Mouse (Mus musculus) forebrain, embryonic 10.5 days (tissue): ENCODE measurements at regions not wholly inside any gene's neighbourhood (a gene's known extent, or its start where the extent isn't known, plus 50 kb on each side); places are given as distances from the start of the nearest gene placed in this dataset.
A peak's percentile ranks its signal among the peaks of the same experiment; 100 is the strongest.
"Not testable (repeated sequence)": the region's sequence is repeated elsewhere in the genome, so short reads cannot be mapped to it uniquely, and the experiment has no call there.

Experiments
- DNase-seq: peaks from one replicate; pipeline ENCODE4 v3.0.0-alpha.2; 2017; ENCODE audit warnings: low spot score; ENCODE audit errors: extremely low spot score
- H3K27ac ChIP-seq: fragments of 300-500 bp; sonication (generic); 2 replicates; pipeline ENCODE4 v1.5.1; 2016; ENCODE audit warnings: mild to moderate bottlenecking
- H3K27me3 ChIP-seq: fragments of 300-500 bp; sonication (generic); 2 replicates; pipeline ENCODE4 v1.6.1; 2016; ENCODE audit warnings: mild to moderate bottlenecking; ENCODE audit not compliant: poor library complexity, severe bottlenecking
- H3K36me3 ChIP-seq: fragments of 300-500 bp; sonication (generic); replicated peaks from 2 replicates; pipeline ENCODE4 v1.6.1; 2016; ENCODE audit warnings: mild to moderate bottlenecking, moderate library complexity
- H3K4me1 ChIP-seq: fragments of 300-500 bp; sonication (generic); 2 replicates; pipeline ENCODE4 v1.6.1; 2016
- H3K4me3 ChIP-seq: fragments of 300-500 bp; sonication (generic); 2 replicates; pipeline ENCODE4 v1.5.1; 2016; ENCODE audit warnings: mild to moderate bottlenecking, moderate library complexity
- H3K9me3 ChIP-seq: fragments of 300-500 bp; sonication (generic); 2 replicates; pipeline ENCODE4 v1.6.1; 2016; ENCODE audit warnings: mild to moderate bottlenecking, moderate library complexity
- WGBS: fragments of 180-500 bp; shearing (Covaris S2); methylation state at CpG from one replicate; pipeline ENCODE4 v1.1.7; 2016; 5-methylcytosine and 5-hydroxymethylcytosine counted together

- WGBS = 89% methylated on average over 10 of the region's 10 CpGs
- Histone ChIP-seq H3K27ac (peak overlapping the region; percentile 60), H3K27me3 (no peaks in the 10 kb centered on the region), H3K9me3 (peaks cover 9% of the 10 kb centered on the region), H3K36me3 (no peaks in the 10 kb centered on the region), H3K4me1 (peaks cover 14% of the 10 kb centered on the region), H3K4me3 (no peak overlapping the region)
- no peak for DNase-seq
These were observed 87.3 kb downstream of the Hs1bp3 start for GRCm38 (mm10) chr12:8400345-8401130.

DNA sequence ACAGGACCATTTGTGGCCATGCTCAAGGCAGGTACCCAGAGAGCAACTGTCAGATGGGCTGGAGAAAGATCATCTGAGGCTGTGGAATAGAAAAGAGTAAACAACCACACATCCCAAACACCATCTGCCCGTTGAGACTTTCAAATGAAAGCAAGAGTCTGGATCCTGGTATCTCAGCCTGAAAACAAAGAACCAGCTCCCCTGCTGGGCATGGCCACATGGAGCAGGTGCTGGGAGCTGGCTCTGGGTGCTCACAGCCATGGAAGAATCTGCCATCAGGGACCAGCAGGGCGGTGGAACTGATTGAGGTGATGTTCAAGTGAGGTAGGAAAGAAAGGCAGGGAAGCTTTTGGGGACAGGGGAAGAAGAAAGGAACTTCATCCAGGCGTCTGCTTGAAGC, 85.6 kb downstream of the Hs1bp3 start:
- Histone ChIP-seq H3K27me3 (no peaks in the 10 kb centered on the region), H3K4me1 (peaks cover 19% of the 10 kb centered on the region), H3K36me3 (no peaks in the 10 kb centered on the region), H3K9me3 (peaks cover 9% of the 10 kb centered on the region), H3K27ac (peak overlapping the region; percentile 35; the same call in 1 of the 2 replicates), H3K4me3 (no peak overlapping the region)
- WGBS = 78% methylated on average over 3 of the region's 3 CpGs
- no peak for DNase-seq

DNA sequence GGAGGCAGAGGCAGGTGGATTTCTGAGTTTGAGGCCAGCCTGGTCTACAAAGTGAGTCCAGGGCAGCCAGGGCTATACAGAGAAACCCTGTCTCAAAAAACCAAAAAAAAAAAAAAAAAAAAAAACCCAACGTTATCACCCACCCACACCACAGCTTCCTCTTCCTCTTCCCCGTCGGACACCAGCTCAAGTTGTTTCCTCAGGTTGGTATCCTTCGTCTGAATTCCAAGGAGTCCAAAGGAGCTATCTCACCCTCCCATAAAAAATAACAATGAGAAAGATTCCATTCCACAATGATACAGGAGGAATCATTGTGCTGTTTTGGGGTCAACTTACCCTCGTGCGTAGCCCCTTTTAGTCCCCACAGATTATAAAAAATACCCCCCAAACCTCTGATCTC, 83.2 kb downstream of the Hs1bp3 start:
- H3K4me1 ChIP-seq, H3K27me3 ChIP-seq, H3K4me3 ChIP-seq, H3K9me3 ChIP-seq, H3K27ac ChIP-seq, DNase-seq, H3K36me3 ChIP-seq: not testable (repeated sequence)
- 89% methylated on average over 6 of the region's 6 CpGs for WGBS

GRCm38 (mm10) chr12:8394894-8395297, 81.7 kb downstream of the Hs1bp3 start:
- H3K27me3 ChIP-seq = no peaks in the 10 kb centered on the region
- no peak for DNase-seq
- H3K27ac ChIP-seq = peak overlapping the region; percentile 46; the same call in 1 of the 2 replicates
- no peak overlapping the region for H3K4me3 ChIP-seq
- 79% methylated on average over 6 of the region's 6 CpGs for whole genome bisulfite sequencing
- H3K9me3 ChIP-seq = no peaks in the 10 kb centered on the region
- peaks cover 4% of the 10 kb centered on the region; the same call in 1 of the 2 replicates for H3K4me1 ChIP-seq
- no peaks in the 10 kb centered on the region for H3K36me3 ChIP-seq

DNA sequence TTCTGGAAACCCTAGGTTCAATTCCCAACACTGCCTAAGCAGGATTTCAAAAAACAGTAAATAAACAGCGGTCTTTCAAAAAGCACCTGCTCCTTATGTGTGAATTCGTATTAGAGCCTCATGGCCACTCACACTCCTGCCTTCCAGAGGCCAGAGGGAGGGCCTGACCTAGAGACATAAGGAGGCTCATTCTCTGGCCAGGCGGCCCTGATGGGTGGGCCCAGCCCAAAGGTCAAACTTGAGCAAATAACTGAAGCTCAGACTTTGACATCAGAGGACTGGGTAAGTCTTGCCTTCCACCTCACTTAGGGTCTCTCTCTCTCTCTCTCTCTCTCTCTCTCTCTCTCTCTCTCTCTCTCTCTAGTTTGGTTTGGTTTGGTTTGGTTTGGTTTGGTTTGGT, 80.7 kb downstream of the Hs1bp3 start:
- Histone ChIP-seq H3K9me3 (no peaks in the 10 kb centered on the region), H3K4me3 (no peak overlapping the region), H3K27me3 (no peaks in the 10 kb centered on the region), H3K4me1 (peaks cover 10% of the 10 kb centered on the region), H3K27ac (no peak overlapping the region), H3K36me3 (no peaks in the 10 kb centered on the region)
- no peak for DNase-seq
- WGBS = 80% methylated on average over 3 of the region's 3 CpGs
